Mouse (Mus musculus): ENCODE measurements around the gene Btnl4.
"Not testable (repeated sequence)": the region's sequence is repeated elsewhere in the genome, so short reads cannot be mapped to it uniquely, and the experiment has no call there.

Gene Btnl4

GRCm38 (mm10) chr17:34477238-34478013, at the start of gene Btnl4:
Gene Btnl4 (minus strand): TSS chr17:34477318.
- not testable (repeated sequence) for DNase-seq (ENCODE audit: low spot score in 2 of 2)

- no peak for DNase-seq (ENCODE audit: low spot score in 2 of 2)
Observed at GRCm38 (mm10) chr17:34519001-34519400, 41.9 kb upstream of the Btnl4 start.

- DNase-seq (ENCODE audit: low spot score in 2 of 2), result not testable (repeated sequence)
Observed at GRCm38 (mm10) chr17:34518571-34518970, 41.5 kb upstream of the Btnl4 start.

- no peak for DNase-seq (ENCODE audit: low spot score in 2 of 2)
Observed at GRCm38 (mm10) chr17:34517795-34518194, 40.7 kb upstream of the Btnl4 start.

GRCm38 (mm10) chr17:34517252-34517651, 40.1 kb upstream of the Btnl4 start, which contains the start of gene Btnl6:
Gene Btnl6 (minus strand): TSS chr17:34517352.
- no peak for DNase-seq (ENCODE audit: low spot score in 2 of 2)

- no peak for DNase-seq (ENCODE audit: low spot score in 2 of 2)
Observed at GRCm38 (mm10) chr17:34516514-34516913, 39.4 kb upstream of the Btnl4 start.

GRCm38 (mm10) chr17:34511723-34512122, 34.6 kb upstream of the Btnl4 start:
- DNase-seq (ENCODE audit: low spot score in 2 of 2), result not testable (repeated sequence)

- DNase-seq (ENCODE audit: low spot score in 2 of 2), result no peak
Observed at GRCm38 (mm10) chr17:34507591-34507990, 30.5 kb upstream of the Btnl4 start.

- DNase-seq (ENCODE audit: low spot score in 2 of 2), result not testable (repeated sequence)
Observed at GRCm38 (mm10) chr17:34497726-34498125, 20.6 kb upstream of the Btnl4 start.

- not testable (repeated sequence) for DNase-seq (ENCODE audit: low spot score in 2 of 2)
Observed at GRCm38 (mm10) chr17:34497319-34497718, 20.2 kb upstream of the Btnl4 start.

- DNase-seq (ENCODE audit: low spot score in 2 of 2), result no peak
Observed at GRCm38 (mm10) chr17:34496539-34496938, 19.4 kb upstream of the Btnl4 start.

GRCm38 (mm10) chr17:34495156-34495555, 18.0 kb upstream of the Btnl4 start:
- not testable (repeated sequence) for DNase-seq (ENCODE audit: low spot score in 2 of 2)

- DNase-seq (ENCODE audit: low spot score in 2 of 2), result no peak
Observed at GRCm38 (mm10) chr17:34492796-34493195, 15.7 kb upstream of the Btnl4 start.

GRCm38 (mm10) chr17:34476427-34476826, 691 bp downstream of the Btnl4 start:
- DNase-seq (ENCODE audit: low spot score in 2 of 2), result no peak

GRCm38 (mm10) chr17:34475060-34475459, 2.1 kb downstream of the Btnl4 start:
- no peak for DNase-seq (ENCODE audit: low spot score in 2 of 2)

GRCm38 (mm10) chr17:34470491-34470890, 6.6 kb downstream of the Btnl4 start:
- no peak for DNase-seq (ENCODE audit: low spot score in 2 of 2)

GRCm38 (mm10) chr17:34465906-34466305, 11.2 kb downstream of the Btnl4 start:
- DNase-seq (ENCODE audit: low spot score in 2 of 2), result not testable (repeated sequence)

GRCm38 (mm10) chr17:34459255-34459654, 17.9 kb downstream of the Btnl4 start:
- DNase-seq (ENCODE audit: low spot score in 2 of 2), result no peak

GRCm38 (mm10) chr17:34457668-34458067, 19.4 kb downstream of the Btnl4 start:
- DNase-seq (ENCODE audit: low spot score in 2 of 2), result no peak

- no peak for DNase-seq (ENCODE audit: low spot score in 2 of 2)
Observed at GRCm38 (mm10) chr17:34448473-34449041, 28.6 kb downstream of the Btnl4 start.

GRCm38 (mm10) chr17:34441990-34442389, 35.1 kb downstream of the Btnl4 start:
- no peak for DNase-seq (ENCODE audit: low spot score in 2 of 2)

GRCm38 (mm10) chr17:34439795-34440194, 37.3 kb downstream of the Btnl4 start:
- DNase-seq (ENCODE audit: low spot score in 2 of 2), result no peak

GRCm38 (mm10) chr17:34438588-34438987, 38.5 kb downstream of the Btnl4 start:
- DNase-seq (ENCODE audit: low spot score in 2 of 2), result peak; percentile 10 to 39
